Mouse (Mus musculus): Measurements from ENCODE around the gene Rfx4. TPM values are rescaled to one million over a fixed set of nuclear protein-coding genes. Genes with fewer than 3 reads are reported as not detected.

Rfx4 gene
- polyA plus RNA-seq, 1 experiment from 2014 or later = 0.14 TPM

GRCm38 (mm10) chr10:84822741-84823151 lies 66.9 kb downstream of the Rfx4 start:
- Histone ChIP-seq H3K4me1 (peaks cover 14% of the 10 kb centered on the region), H3K9me3 (replicated peaks) (no peaks in the 10 kb centered on the region), H3K4me2 (no peak overlapping the region), H3K36me3 (no peaks in the 10 kb centered on the region), H3K27ac (no peak overlapping the region), H3K9ac (no peak overlapping the region), H3K4me3 (replicated peaks) (no peak overlapping the region), H3K27me3 (no peaks in the 10 kb centered on the region)
- 40% methylated on average over 9 of the region's 9 CpGs for WGBS
- ATAC-seq (replicated peaks; ENCODE audit: low FRiP score) = no peak

- H3K9me3 ChIP-seq (replicated peaks) = no peaks in the 10 kb centered on the region
- H3K27ac ChIP-seq = no peak overlapping the region
- no peak overlapping the region for H3K4me3 ChIP-seq (replicated peaks)
- no peak for ATAC-seq (replicated peaks; ENCODE audit: low FRiP score)
- H3K4me2 ChIP-seq = no peak overlapping the region
- no peaks in the 10 kb centered on the region for H3K27me3 ChIP-seq
- peaks cover 14% of the 10 kb centered on the region for H3K4me1 ChIP-seq
- H3K9ac ChIP-seq = no peak overlapping the region
- H3K36me3 ChIP-seq = no peaks in the 10 kb centered on the region
- WGBS = 60% methylated on average over 4 of the region's 4 CpGs
Observed at GRCm38 (mm10) chr10:84823621-84824020, 67.8 kb downstream of the Rfx4 start.

GRCm38 (mm10) chr10:84829009-84829408 lies 73.1 kb downstream of the Rfx4 start:
- 81% methylated on average over 8 of the region's 8 CpGs for WGBS
- Histone ChIP-seq H3K4me3 (replicated peaks) (no peak overlapping the region), H3K27me3 (no peaks in the 10 kb centered on the region), H3K36me3 (no peaks in the 10 kb centered on the region), H3K27ac (no peak overlapping the region), H3K9ac (no peak overlapping the region), H3K9me3 (replicated peaks) (no peaks in the 10 kb centered on the region), H3K4me2 (no peak overlapping the region), H3K4me1 (peaks cover 6% of the 10 kb centered on the region)
- ATAC-seq (replicated peaks; ENCODE audit: low FRiP score) = no peak

- H3K4me1 ChIP-seq = peaks cover 3% of the 10 kb centered on the region; the same call in 1 of the 2 replicates
- H3K9ac ChIP-seq = no peak overlapping the region
- no peak; the same call in 1 of the 2 replicates for ATAC-seq (replicated peaks; ENCODE audit: low FRiP score)
- no peak overlapping the region for H3K27ac ChIP-seq
- no peak overlapping the region for H3K4me3 ChIP-seq (replicated peaks)
- 72% methylated on average over 6 of the region's 6 CpGs for WGBS
- no peak overlapping the region for H3K4me2 ChIP-seq
- H3K27me3 ChIP-seq = no peaks in the 10 kb centered on the region
- H3K9me3 ChIP-seq (replicated peaks) = no peaks in the 10 kb centered on the region
- H3K36me3 ChIP-seq = no peaks in the 10 kb centered on the region
Observed at GRCm38 (mm10) chr10:84835596-84835995, 79.7 kb downstream of the Rfx4 start.

GRCm38 (mm10) chr10:84836104-84836503 lies 80.2 kb downstream of the Rfx4 start:
- no peak overlapping the region for H3K4me2 ChIP-seq
- no peaks in the 10 kb centered on the region for H3K36me3 ChIP-seq
- no peaks in the 10 kb centered on the region for H3K27me3 ChIP-seq
- H3K9ac ChIP-seq = no peak overlapping the region
- no peak overlapping the region for H3K27ac ChIP-seq
- H3K9me3 ChIP-seq (replicated peaks) = no peaks in the 10 kb centered on the region
- H3K4me1 ChIP-seq = peaks cover 3% of the 10 kb centered on the region; the same call in 1 of the 2 replicates
- H3K4me3 ChIP-seq (replicated peaks) = no peak overlapping the region
- peak; percentile 60; the same call in 1 of the 2 replicates for ATAC-seq (replicated peaks; ENCODE audit: low FRiP score)
- WGBS = 25% methylated on average over 4 of the region's 4 CpGs

GRCm38 (mm10) chr10:84837355-84837754 lies 81.5 kb downstream of the Rfx4 start:
- no peak overlapping the region for H3K27ac ChIP-seq
- H3K9ac ChIP-seq = no peak overlapping the region
- no peaks in the 10 kb centered on the region for H3K9me3 ChIP-seq (replicated peaks)
- H3K4me3 ChIP-seq (replicated peaks) = no peak overlapping the region
- H3K27me3 ChIP-seq = no peaks in the 10 kb centered on the region
- no peak overlapping the region for H3K4me2 ChIP-seq
- H3K4me1 ChIP-seq = peaks cover 3% of the 10 kb centered on the region; the same call in 1 of the 2 replicates
- 71% methylated on average over 2 of the region's 2 CpGs for WGBS
- ATAC-seq (replicated peaks; ENCODE audit: low FRiP score) = no peak
- H3K36me3 ChIP-seq = no peaks in the 10 kb centered on the region

- Histone ChIP-seq H3K4me1 (peaks cover 3% of the 10 kb centered on the region; the same call in 1 of the 2 replicates), H3K4me2 (no peak overlapping the region), H3K27ac (no peak overlapping the region), H3K27me3 (no peaks in the 10 kb centered on the region), H3K36me3 (no peaks in the 10 kb centered on the region), H3K9ac (no peak overlapping the region), H3K4me3 (replicated peaks) (no peak overlapping the region), H3K9me3 (replicated peaks) (no peaks in the 10 kb centered on the region)
- ATAC-seq (replicated peaks; ENCODE audit: low FRiP score) = no peak
- 62% methylated on average over 7 of the region's 7 CpGs for WGBS
Observed at GRCm38 (mm10) chr10:84838850-84839473, 83.1 kb downstream of the Rfx4 start.

GRCm38 (mm10) chr10:84846638-84847037 lies 90.8 kb downstream of the Rfx4 start:
- no peak overlapping the region for H3K4me3 ChIP-seq (replicated peaks)
- no peak overlapping the region for H3K27ac ChIP-seq
- no peak overlapping the region for H3K4me2 ChIP-seq
- no peaks in the 10 kb centered on the region for H3K27me3 ChIP-seq
- 79% methylated on average over 5 of the region's 5 CpGs for WGBS
- H3K9ac ChIP-seq = no peak overlapping the region
- H3K4me1 ChIP-seq = no peaks in the 10 kb centered on the region; the same call in 1 of the 2 replicates
- H3K9me3 ChIP-seq (replicated peaks) = no peaks in the 10 kb centered on the region
- no peaks in the 10 kb centered on the region for H3K36me3 ChIP-seq
- ATAC-seq (replicated peaks; ENCODE audit: low FRiP score) = no peak

- 52% methylated on average over 12 of the region's 12 CpGs for WGBS
Observed at GRCm38 (mm10) chr10:84851981-84852979, 96.4 kb downstream of the Rfx4 start.

GRCm38 (mm10) chr10:84854059-84854458 lies 98.2 kb downstream of the Rfx4 start:
- no peaks in the 10 kb centered on the region for H3K36me3 ChIP-seq
- no peak for ATAC-seq (replicated peaks; ENCODE audit: low FRiP score)
- WGBS = 90% methylated on average over 8 of the region's 8 CpGs

More at GRCm38 (mm10) chr10:84851981-84852979, 96.4 kb downstream of the Rfx4 start:
- H3K9me3 ChIP-seq (replicated peaks) = no peaks in the 10 kb centered on the region
- no peak overlapping the region for H3K9ac ChIP-seq
- no peak for ATAC-seq (replicated peaks; ENCODE audit: low FRiP score)
- no peak overlapping the region for H3K4me3 ChIP-seq (replicated peaks)
- H3K27ac ChIP-seq = no peak overlapping the region
- H3K4me2 ChIP-seq = no peak overlapping the region
- no peaks in the 10 kb centered on the region for H3K36me3 ChIP-seq
- 0 out of 2 replicates have a peak, but pooled peaks cover 4% of the 10 kb centered on the region for H3K27me3 ChIP-seq
- peaks cover 9% of the 10 kb centered on the region; the same call in 1 of the 2 replicates for H3K4me1 ChIP-seq

GRCm38 (mm10) chr10:84855466-84855865 lies 99.6 kb downstream of the Rfx4 start:
- Histone ChIP-seq H3K27me3 (peaks cover 10% of the 10 kb centered on the region; the same call in 1 of the 2 replicates), H3K27ac (no peak overlapping the region), H3K36me3 (no peaks in the 10 kb centered on the region), H3K9me3 (replicated peaks) (no peaks in the 10 kb centered on the region), H3K4me3 (replicated peaks) (no peak overlapping the region), H3K4me2 (no peak overlapping the region), H3K9ac (no peak overlapping the region), H3K4me1 (peaks cover 16% of the 10 kb centered on the region; the same call in 1 of the 2 replicates)
- no peak for ATAC-seq (replicated peaks; ENCODE audit: low FRiP score)
- 71% methylated on average over 11 of the region's 11 CpGs for WGBS

More at GRCm38 (mm10) chr10:84854059-84854458, 98.2 kb downstream of the Rfx4 start:
- H3K27ac ChIP-seq = no peak overlapping the region
- H3K9ac ChIP-seq = no peak overlapping the region
- H3K27me3 ChIP-seq = 0 out of 2 replicates have a peak, but pooled peaks cover 4% of the 10 kb centered on the region
- peaks cover 12% of the 10 kb centered on the region; the same call in 1 of the 2 replicates for H3K4me1 ChIP-seq
- H3K4me3 ChIP-seq (replicated peaks) = no peak overlapping the region
- no peak overlapping the region for H3K4me2 ChIP-seq
- no peaks in the 10 kb centered on the region for H3K9me3 ChIP-seq (replicated peaks)

GRCm38 (mm10) chr10:84858371-84858770 lies 102.5 kb downstream of the Rfx4 start:
- H3K36me3 ChIP-seq = no peaks in the 10 kb centered on the region
- H3K27me3 ChIP-seq = peaks cover 5% of the 10 kb centered on the region; the same call in 1 of the 2 replicates
- H3K9me3 ChIP-seq (replicated peaks) = no peaks in the 10 kb centered on the region
- 68% methylated on average over 8 of the region's 8 CpGs for WGBS
- no peak for ATAC-seq (replicated peaks; ENCODE audit: low FRiP score)
- 0 out of 2 replicates have a peak, but pooled peaks cover 7% of the 10 kb centered on the region for H3K4me1 ChIP-seq
- H3K4me3 ChIP-seq (replicated peaks) = no peak overlapping the region
- H3K27ac ChIP-seq = no peak overlapping the region
- H3K4me2 ChIP-seq = no peak overlapping the region
- H3K9ac ChIP-seq = no peak overlapping the region
